Mouse (Mus musculus): ENCODE data around the gene Cbl. TPM values are rescaled to one million over a fixed set of nuclear protein-coding genes. Genes with fewer than 3 reads are reported as not detected.

Gene Cbl
- polyA plus RNA-seq, 1 experiment: 3.9 TPM

DNA sequence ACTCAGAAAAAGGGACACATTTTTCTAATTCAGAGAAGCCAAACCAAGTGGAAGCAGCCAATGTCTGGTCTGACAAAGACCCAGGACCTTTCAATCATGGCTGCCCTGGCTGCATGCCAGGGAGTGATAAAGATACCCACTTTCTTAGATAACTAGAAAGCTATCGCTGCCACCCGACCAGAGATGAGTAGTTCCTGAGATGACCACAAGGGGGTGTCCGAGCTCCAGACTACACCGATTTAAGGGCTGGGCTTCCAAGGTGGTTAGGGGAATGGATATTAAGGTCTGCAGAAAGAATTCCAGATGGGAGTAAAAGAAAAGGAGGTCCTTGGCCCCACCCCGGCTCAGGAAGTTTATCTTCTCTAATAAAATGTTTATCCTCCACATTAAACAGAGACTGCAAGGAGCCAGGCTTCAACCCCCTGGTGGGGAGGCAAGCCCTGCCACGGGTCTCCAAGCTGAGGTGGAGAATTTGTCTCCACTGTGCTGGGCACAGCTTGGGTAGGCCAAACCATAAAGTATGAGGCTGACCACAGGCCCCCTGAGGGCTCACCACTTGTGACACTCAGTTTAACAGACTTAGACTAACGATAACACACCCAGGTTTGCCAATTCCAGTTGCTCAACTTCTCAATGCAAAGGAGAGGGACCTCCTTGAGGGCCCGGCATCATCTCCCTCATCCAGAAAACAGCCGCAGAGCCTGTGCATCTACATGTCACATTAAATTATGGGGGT, 124.3 kb downstream of the Cbl start:
- no peaks in the 10 kb centered on the region for H3K27me3 ChIP-seq (replicated peaks)
- peaks cover 69% of the 10 kb centered on the region for H3K4me1 ChIP-seq
- TF ChIP-seq GATA1 (IDR thresholded peaks at IDR 0.05; ENCODE audit: borderline replicate concordance, low read length) (no peak), FLI1 (IDR thresholded peaks at IDR 0.05; ENCODE audit: low read length) (no peak)
- H3K9me3 ChIP-seq: no peaks in the 10 kb centered on the region
- H3K4me3 ChIP-seq (replicated peaks): no peak overlapping the region
- H3K36me3 ChIP-seq (replicated peaks; ENCODE audit: low read length): peaks cover 53% of the 10 kb centered on the region

DNA sequence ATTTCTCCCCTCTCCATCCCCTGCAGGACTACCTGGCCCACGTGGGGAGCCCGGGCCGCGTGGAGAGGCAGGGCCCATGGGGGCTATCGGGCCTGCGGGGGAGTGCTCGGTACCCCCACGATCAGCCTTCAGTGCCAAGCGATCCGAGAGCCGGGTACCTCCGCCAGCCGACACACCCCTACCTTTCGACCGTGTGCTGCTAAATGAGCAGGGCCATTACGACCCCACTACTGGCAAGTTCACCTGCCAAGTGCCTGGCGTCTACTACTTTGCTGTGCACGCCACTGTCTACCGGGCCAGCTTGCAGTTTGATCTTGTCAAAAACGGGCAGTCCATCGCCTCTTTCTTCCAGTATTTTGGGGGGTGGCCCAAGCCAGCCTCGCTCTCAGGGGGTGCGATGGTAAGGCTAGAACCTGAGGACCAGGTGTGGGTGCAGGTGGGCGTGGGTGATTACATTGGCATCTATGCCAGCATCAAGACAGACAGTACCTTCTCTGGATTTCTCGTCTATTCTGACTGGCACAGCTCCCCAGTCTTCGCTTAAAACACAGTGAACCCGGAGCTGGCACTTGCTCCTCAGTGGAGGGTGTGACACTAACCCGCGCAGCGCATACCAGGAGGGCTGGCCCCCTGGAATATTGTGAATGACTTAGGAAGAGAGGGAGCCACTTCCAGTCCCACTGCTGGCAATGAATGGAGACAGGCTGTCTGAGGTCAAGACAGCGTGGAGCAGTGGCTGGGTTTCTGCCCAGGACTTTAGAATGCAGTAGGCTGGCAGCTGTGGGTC, 125.4 kb downstream of the Cbl start:
- Histone ChIP-seq H3K27me3 (replicated peaks) (no peaks in the 10 kb centered on the region), H3K36me3 (replicated peaks; ENCODE audit: low read length) (peaks cover 59% of the 10 kb centered on the region), H3K4me1 (peaks cover 59% of the 10 kb centered on the region), H3K4me3 (replicated peaks) (no peak overlapping the region), H3K9me3 (no peaks in the 10 kb centered on the region)
- TF ChIP-seq GATA1 (IDR thresholded peaks at IDR 0.05; ENCODE audit: borderline replicate concordance, low read length): no peak
- no peak for TF ChIP-seq FLI1 (IDR thresholded peaks at IDR 0.05; ENCODE audit: low read length)

DNA sequence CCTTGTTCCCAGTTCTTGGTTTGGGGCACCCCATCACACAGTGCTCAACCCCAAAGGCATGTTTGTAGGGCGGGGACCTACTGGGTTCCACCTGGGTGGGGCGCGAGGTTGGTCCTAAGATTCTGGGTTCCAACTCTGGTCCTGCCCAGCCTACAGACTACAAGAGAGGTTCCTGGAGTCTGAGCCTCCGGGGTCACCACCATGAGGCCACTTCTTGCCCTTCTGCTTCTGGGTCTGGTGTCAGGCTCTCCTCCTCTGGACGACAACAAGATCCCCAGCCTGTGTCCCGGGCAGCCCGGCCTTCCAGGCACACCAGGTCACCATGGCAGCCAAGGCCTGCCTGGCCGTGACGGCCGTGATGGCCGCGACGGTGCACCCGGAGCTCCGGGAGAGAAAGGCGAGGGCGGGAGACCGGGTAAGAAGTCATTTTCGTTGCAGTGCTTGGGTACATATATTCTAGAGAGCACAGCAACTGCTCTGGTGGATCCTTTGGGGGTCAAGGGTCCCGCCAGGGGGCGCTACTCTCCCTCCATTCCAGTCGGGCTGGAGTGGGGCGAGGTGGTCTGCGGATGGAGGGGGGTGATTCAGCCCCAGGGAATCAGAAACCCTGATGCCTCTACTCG, 126.2 kb downstream of the Cbl start:
- peaks cover 59% of the 10 kb centered on the region for H3K4me1 ChIP-seq
- no peaks in the 10 kb centered on the region for H3K9me3 ChIP-seq
- peaks cover 2% of the 10 kb centered on the region for H3K27me3 ChIP-seq (replicated peaks)
- peaks cover 64% of the 10 kb centered on the region for H3K36me3 ChIP-seq (replicated peaks; ENCODE audit: low read length)
- TF ChIP-seq GATA1 (IDR thresholded peaks at IDR 0.05; ENCODE audit: borderline replicate concordance, low read length) (no peak), FLI1 (IDR thresholded peaks at IDR 0.05; ENCODE audit: low read length) (no peak)
- no peak overlapping the region for H3K4me3 ChIP-seq (replicated peaks)

DNA sequence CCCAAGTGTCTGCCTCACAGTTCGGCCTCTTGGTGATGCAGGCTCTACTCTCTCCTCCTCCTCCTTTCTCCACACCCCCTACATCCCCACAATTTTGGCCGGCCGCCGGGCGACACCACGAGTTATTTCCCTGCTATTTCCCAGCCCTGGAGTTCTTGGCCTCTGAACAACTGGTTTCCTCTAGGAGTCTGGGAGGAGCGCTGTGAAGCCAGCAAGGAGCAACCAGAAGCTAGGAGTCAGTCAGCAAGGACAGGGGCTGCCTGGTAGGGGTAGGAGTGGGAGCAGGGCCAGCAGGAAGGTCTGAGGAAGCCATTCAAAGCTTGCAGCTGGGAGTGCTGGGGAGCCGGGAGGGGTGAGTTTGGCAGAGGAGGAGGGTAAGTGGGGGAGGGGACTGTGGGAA, 126.7 kb downstream of the Cbl start, which contains the start of gene C1qtnf5:
Gene C1qtnf5, plus strand, starts transcription at position 136 of the 400 bp plus-strand sequence.
- no peaks in the 10 kb centered on the region for H3K9me3 ChIP-seq
- peaks cover 2% of the 10 kb centered on the region for H3K27me3 ChIP-seq (replicated peaks)
- H3K4me1 ChIP-seq: peaks cover 55% of the 10 kb centered on the region
- H3K36me3 ChIP-seq (replicated peaks; ENCODE audit: low read length): peaks cover 65% of the 10 kb centered on the region
- no peak for TF ChIP-seq GATA1 (IDR thresholded peaks at IDR 0.05; ENCODE audit: borderline replicate concordance, low read length)
- no peak for TF ChIP-seq FLI1 (IDR thresholded peaks at IDR 0.05; ENCODE audit: low read length)
- no peak within 1 kb of the TSS for H3K4me3 ChIP-seq (replicated peaks)

DNA sequence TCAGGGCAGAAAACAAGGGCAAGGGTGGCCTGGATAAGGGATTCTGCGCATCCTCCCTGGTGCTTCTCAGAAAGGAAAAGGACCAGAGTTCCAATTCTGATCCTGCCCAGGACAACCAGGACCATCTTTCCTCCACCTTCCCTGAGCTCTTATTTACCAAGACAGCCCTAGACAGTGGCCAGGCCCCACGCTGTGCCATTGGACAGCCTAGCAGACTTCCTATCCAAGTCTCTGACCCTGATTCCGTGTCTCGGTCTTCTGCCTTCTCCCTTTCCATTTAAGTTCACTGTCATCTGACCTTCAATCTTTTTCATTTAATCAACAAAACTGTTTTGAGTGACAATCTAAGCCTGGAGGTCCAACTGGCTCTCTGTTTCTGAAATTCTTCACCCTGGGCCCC, 127.3 kb downstream of the Cbl start:
- H3K9me3 ChIP-seq: no peaks in the 10 kb centered on the region
- TF ChIP-seq GATA1 (IDR thresholded peaks at IDR 0.05; ENCODE audit: borderline replicate concordance, low read length): no peak
- peaks cover 2% of the 10 kb centered on the region for H3K27me3 ChIP-seq (replicated peaks)
- H3K4me1 ChIP-seq: peaks cover 50% of the 10 kb centered on the region
- H3K36me3 ChIP-seq (replicated peaks; ENCODE audit: low read length): peaks cover 70% of the 10 kb centered on the region
- no peak overlapping the region for H3K4me3 ChIP-seq (replicated peaks)

DNA sequence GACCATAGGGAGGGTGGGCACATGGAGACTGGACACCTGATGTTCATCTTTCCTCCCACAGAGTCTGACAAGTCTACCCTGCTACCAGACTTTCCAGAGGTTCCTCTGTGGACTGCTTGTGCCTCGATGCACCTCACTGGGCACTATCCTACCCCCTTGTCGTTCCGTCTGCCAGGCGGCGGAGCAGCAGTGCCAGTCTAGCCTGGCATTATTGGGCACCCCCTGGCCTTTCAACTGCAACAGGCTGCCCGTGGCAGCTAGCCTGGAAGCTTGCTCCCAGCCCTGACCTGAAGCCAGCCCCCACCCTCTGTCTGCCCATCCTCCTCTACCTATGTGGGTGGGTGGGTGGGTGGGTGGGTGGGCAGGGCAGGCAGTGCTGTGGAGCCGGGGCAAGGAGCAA, 127.7 kb downstream of the Cbl start:
- Histone ChIP-seq H3K9me3 (no peaks in the 10 kb centered on the region), H3K36me3 (replicated peaks; ENCODE audit: low read length) (peaks cover 72% of the 10 kb centered on the region), H3K27me3 (replicated peaks) (peaks cover 2% of the 10 kb centered on the region), H3K4me1 (peaks cover 52% of the 10 kb centered on the region), H3K4me3 (replicated peaks) (no peak overlapping the region)
- TF ChIP-seq FLI1 (IDR thresholded peaks at IDR 0.05; ENCODE audit: low read length) (no peak), GATA1 (IDR thresholded peaks at IDR 0.05; ENCODE audit: borderline replicate concordance, low read length) (no peak)

DNA sequence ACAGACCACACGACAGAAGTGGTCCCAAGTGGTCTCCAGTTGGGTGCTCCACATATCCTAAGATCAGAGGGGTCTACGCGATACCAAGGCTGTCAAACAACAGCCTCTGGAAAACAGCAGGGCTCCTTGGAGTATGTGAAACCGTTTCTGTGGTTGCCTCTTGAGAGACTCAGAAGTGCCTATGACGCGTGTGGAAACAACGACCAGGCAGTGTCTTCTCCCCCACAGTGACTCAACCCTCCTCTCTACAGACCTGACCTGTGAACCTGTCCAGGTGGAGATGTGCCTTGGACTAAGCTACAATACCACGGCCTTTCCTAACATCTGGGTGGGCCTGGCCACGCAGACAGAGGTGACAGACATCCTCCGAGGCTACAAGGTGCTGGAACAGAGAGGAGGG, 128.1 kb downstream of the Cbl start:
- no peak for TF ChIP-seq FLI1 (IDR thresholded peaks at IDR 0.05; ENCODE audit: low read length)
- TF ChIP-seq GATA1 (IDR thresholded peaks at IDR 0.05; ENCODE audit: borderline replicate concordance, low read length): no peak
- peaks cover 52% of the 10 kb centered on the region for H3K4me1 ChIP-seq
- no peaks in the 10 kb centered on the region for H3K9me3 ChIP-seq
- H3K4me3 ChIP-seq (replicated peaks): no peak overlapping the region
- peaks cover 72% of the 10 kb centered on the region for H3K36me3 ChIP-seq (replicated peaks; ENCODE audit: low read length)
- H3K27me3 ChIP-seq (replicated peaks): peaks cover 2% of the 10 kb centered on the region

DNA sequence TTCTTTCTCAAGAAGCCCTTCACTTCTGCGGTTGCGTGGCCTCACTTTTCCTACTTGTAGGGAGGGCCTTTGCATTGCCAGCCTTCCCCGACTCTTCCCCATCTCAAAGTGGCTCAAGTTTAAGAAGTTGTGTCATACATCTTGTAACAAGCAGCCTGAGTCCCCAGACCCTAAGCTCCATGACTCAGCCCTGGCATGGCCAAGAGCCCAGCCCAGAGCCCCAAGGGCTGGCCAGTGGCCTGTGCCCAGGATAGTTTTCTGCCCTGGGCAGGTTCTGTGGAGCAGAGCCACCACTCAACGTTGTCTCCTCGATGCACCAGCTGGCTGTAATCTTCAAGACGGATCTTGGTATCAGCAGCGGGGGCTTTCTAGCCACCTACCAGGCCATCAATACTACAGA, 129.0 kb downstream of the Cbl start:
- Histone ChIP-seq H3K9me3 (no peaks in the 10 kb centered on the region), H3K27me3 (replicated peaks) (peaks cover 2% of the 10 kb centered on the region), H3K4me3 (replicated peaks) (no peak overlapping the region), H3K4me1 (peaks cover 47% of the 10 kb centered on the region), H3K36me3 (replicated peaks; ENCODE audit: low read length) (peaks cover 65% of the 10 kb centered on the region)
- TF ChIP-seq FLI1 (IDR thresholded peaks at IDR 0.05; ENCODE audit: low read length) (no peak), GATA1 (IDR thresholded peaks at IDR 0.05; ENCODE audit: borderline replicate concordance, low read length) (no peak)

DNA sequence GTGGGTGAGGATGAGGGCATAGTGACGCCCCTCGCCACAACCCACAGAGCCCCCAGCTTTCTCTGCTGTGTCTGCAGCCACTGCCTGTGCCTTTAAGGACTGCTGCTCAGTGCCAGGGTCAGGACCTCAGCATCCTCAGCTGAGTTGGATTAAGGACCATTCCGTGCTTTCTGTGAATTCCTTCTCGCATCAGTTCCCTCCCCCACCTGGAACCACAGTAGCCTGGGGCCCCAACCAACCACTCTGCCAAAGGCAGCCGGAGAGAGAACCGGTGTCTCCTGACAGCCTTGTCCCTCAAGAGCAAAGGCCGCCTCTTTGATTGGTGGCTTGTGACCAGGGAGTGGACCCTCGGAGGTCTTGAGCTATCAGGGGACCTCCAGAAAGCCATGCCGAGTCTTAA, 132.4 kb downstream of the Cbl start, which contains the start of gene Mfrp:
Gene Mfrp, plus strand, starts transcription at position 240 of the 400 bp plus-strand sequence.
- no peak for TF ChIP-seq GATA1 (IDR thresholded peaks at IDR 0.05; ENCODE audit: borderline replicate concordance, low read length)
- no peak for TF ChIP-seq FLI1 (IDR thresholded peaks at IDR 0.05; ENCODE audit: low read length)
- H3K27me3 ChIP-seq (replicated peaks): peaks cover 2% of the 10 kb centered on the region
- H3K4me1 ChIP-seq: peaks cover 24% of the 10 kb centered on the region; the same call in 1 of the 2 replicates
- peaks cover 37% of the 10 kb centered on the region for H3K36me3 ChIP-seq (replicated peaks; ENCODE audit: low read length)
- H3K9me3 ChIP-seq: no peaks in the 10 kb centered on the region
- H3K4me3 ChIP-seq (replicated peaks): no peak within 1 kb of the TSS

Measured in megakaryocyte, embryonic 14.5 days (primary cell).